Mouse (Mus musculus) stomach, embryonic 15.5 days (tissue): Measurements from ENCODE around the gene Olfr68. TPM values are rescaled to one million over a fixed set of nuclear protein-coding genes. Genes with fewer than 3 reads are reported as not detected.
"Not testable (repeated sequence)": the region's sequence is repeated elsewhere in the genome, so short reads cannot be mapped to it uniquely, and the experiment has no call there.

ENCODE experiments used
- ATAC-seq: fragments of 200-750 bp; cut with Nextera tagmentation; 2 replicates; pipeline ENCODE4 v1.8.0; 2017; ENCODE audit warnings: low read depth, moderate number of reproducible peaks, moderate TSS enrichment; ENCODE audit not compliant: insufficient read depth, low FRiP score
- H3K27ac ChIP-seq: fragments of 300-500 bp; sonication (generic); 2 replicates; pipeline ENCODE4 v1.5.1; 2015; ENCODE audit warnings: mild to moderate bottlenecking, inconsistent platforms
- H3K27me3 ChIP-seq: fragments of 300-500 bp; sonication (generic); replicated peaks from 2 replicates; pipeline ENCODE4 v1.6.1; 2015; ENCODE audit warnings: inconsistent platforms
- H3K36me3 ChIP-seq: fragments of 300-500 bp; sonication (generic); 2 replicates; pipeline ENCODE4 v1.6.1; 2015; ENCODE audit warnings: inconsistent platforms
- H3K4me1 ChIP-seq: fragments of 300-500 bp; sonication (generic); 2 replicates; pipeline ENCODE4 v1.6.1; 2015; ENCODE audit warnings: inconsistent platforms
- H3K4me2 ChIP-seq: fragments of 300-500 bp; sonication (generic); 2 replicates; pipeline ENCODE4 v1.6.1; 2015; ENCODE audit warnings: mild to moderate bottlenecking, inconsistent platforms
- H3K4me3 ChIP-seq: fragments of 300-500 bp; sonication (generic); replicated peaks from 2 replicates; pipeline ENCODE4 v1.5.1; 2015; ENCODE audit warnings: inconsistent platforms
- H3K9ac ChIP-seq: fragments of 300-500 bp; sonication (generic); 2 replicates; pipeline ENCODE4 v1.6.1; 2015; ENCODE audit warnings: inconsistent platforms
- H3K9me3 ChIP-seq: fragments of 300-500 bp; sonication (generic); 2 replicates; pipeline ENCODE4 v1.6.1; 2016; ENCODE audit warnings: inconsistent platforms
- WGBS: fragments of 180-500 bp; shearing (Covaris S2); methylation state at CpG from one replicate; pipeline ENCODE4 v1.1.7; 2015; 5-methylcytosine and 5-hydroxymethylcytosine counted together
- polyA plus RNA-seq: library from polyadenylated mRNA; unstranded; fragments of >200 nt; fragmentation: Nextera tagmentation; extraction: Ambion mirVana; gene quantifications from 2 replicates; pipeline ENCODE4 v1.2.1, GENCODE M21; 2015

The Olfr68 gene
- polyA plus RNA-seq, 1 experiment from 2014 or later = not detected

GRCm38 (mm10) chr7:103810296-103810695, 30.8 kb upstream of the Olfr68 start:
- no peaks in the 10 kb centered on the region for H3K27me3 ChIP-seq
- H3K4me2 ChIP-seq = no peak overlapping the region
- H3K9me3 ChIP-seq = no peaks in the 10 kb centered on the region
- H3K4me1 ChIP-seq = no peaks in the 10 kb centered on the region
- no peaks in the 10 kb centered on the region for H3K36me3 ChIP-seq
- H3K9ac ChIP-seq = no peak overlapping the region
- H3K27ac ChIP-seq = no peak overlapping the region
- H3K4me3 ChIP-seq = no peak overlapping the region
- no peak for ATAC-seq
- WGBS = 77% methylated on average over 1 of the region's 1 CpGs

- Histone ChIP-seq H3K36me3 (no peaks in the 10 kb centered on the region), H3K9me3 (no peaks in the 10 kb centered on the region), H3K9ac (no peak overlapping the region), H3K27ac (no peak overlapping the region), H3K4me3 (no peak overlapping the region), H3K4me2 (no peak overlapping the region), H3K4me1 (no peaks in the 10 kb centered on the region), H3K27me3 (no peaks in the 10 kb centered on the region)
- ATAC-seq = no peak
- 52% methylated on average over 1 of the region's 1 CpGs for WGBS
Measured at GRCm38 (mm10) chr7:103809801-103810155, 30.3 kb upstream of the Olfr68 start.

GRCm38 (mm10) chr7:103808971-103809800, 29.7 kb upstream of the Olfr68 start:
- no peaks in the 10 kb centered on the region for H3K27me3 ChIP-seq
- no peak overlapping the region for H3K4me2 ChIP-seq
- H3K4me1 ChIP-seq = no peaks in the 10 kb centered on the region
- no peak overlapping the region for H3K9ac ChIP-seq
- no peak overlapping the region for H3K27ac ChIP-seq
- ATAC-seq = no peak
- H3K9me3 ChIP-seq = no peaks in the 10 kb centered on the region
- 44% methylated on average over 5 of the region's 5 CpGs for WGBS
- H3K4me3 ChIP-seq = no peak overlapping the region
- no peaks in the 10 kb centered on the region for H3K36me3 ChIP-seq

- H3K4me2 ChIP-seq, H3K36me3 ChIP-seq, H3K4me3 ChIP-seq, ATAC-seq, H3K4me1 ChIP-seq, H3K9me3 ChIP-seq, H3K27me3 ChIP-seq, H3K9ac ChIP-seq, H3K27ac ChIP-seq: not testable (repeated sequence)
- WGBS = 64% methylated on average over 2 of the region's 2 CpGs
Measured at GRCm38 (mm10) chr7:103808120-103808519, 28.6 kb upstream of the Olfr68 start.

GRCm38 (mm10) chr7:103806856-103807255, 27.4 kb upstream of the Olfr68 start:
- WGBS = 58% methylated on average over 1 of the region's 1 CpGs
- Histone ChIP-seq H3K4me2 (no peak overlapping the region), H3K9ac (no peak overlapping the region), H3K9me3 (no peaks in the 10 kb centered on the region), H3K27ac (no peak overlapping the region), H3K36me3 (no peaks in the 10 kb centered on the region), H3K4me1 (no peaks in the 10 kb centered on the region), H3K4me3 (no peak overlapping the region), H3K27me3 (no peaks in the 10 kb centered on the region)
- no peak for ATAC-seq

GRCm38 (mm10) chr7:103792669-103793388, 13.3 kb upstream of the Olfr68 start:
- Histone ChIP-seq H3K4me2 (no peak overlapping the region), H3K4me3 (no peak overlapping the region), H3K4me1 (no peaks in the 10 kb centered on the region), H3K27ac (no peak overlapping the region), H3K9me3 (no peaks in the 10 kb centered on the region), H3K9ac (no peak overlapping the region), H3K27me3 (no peaks in the 10 kb centered on the region), H3K36me3 (no peaks in the 10 kb centered on the region)
- WGBS = 16% methylated on average over 4 of the region's 4 CpGs
- no peak for ATAC-seq

GRCm38 (mm10) chr7:103791721-103792120, 12.2 kb upstream of the Olfr68 start, which contains the start of gene Olfr67:
TSS of gene Olfr67 (minus strand) at chr7:103791821.
- Histone ChIP-seq H3K27me3 (no peaks in the 10 kb centered on the region), H3K4me2 (no peak within 1 kb of the TSS), H3K9ac (no peak within 1 kb of the TSS), H3K27ac (no peak within 1 kb of the TSS), H3K9me3 (no peaks in the 10 kb centered on the region), H3K4me3 (no peak within 1 kb of the TSS), H3K4me1 (no peaks in the 10 kb centered on the region), H3K36me3 (no peaks in the 10 kb centered on the region)
- 70% methylated on average over 3 of the region's 3 CpGs for whole genome bisulfite sequencing
- ATAC-seq = no peak

GRCm38 (mm10) chr7:103777652-103778051, 1.8 kb downstream of the Olfr68 start:
- not testable (repeated sequence) for H3K27ac ChIP-seq, H3K4me1 ChIP-seq, H3K9me3 ChIP-seq, H3K4me3 ChIP-seq, ATAC-seq, H3K27me3 ChIP-seq, H3K9ac ChIP-seq, H3K4me2 ChIP-seq, H3K36me3 ChIP-seq
- 81% methylated on average over 4 of the region's 4 CpGs for WGBS

GRCm38 (mm10) chr7:103771494-103771893, 8.0 kb downstream of the Olfr68 start, which contains the start of gene Olfr69:
TSS of gene Olfr69 (minus strand) at chr7:103771594.
- no peak within 1 kb of the TSS for H3K27ac ChIP-seq
- WGBS = 72% methylated on average over 2 of the region's 2 CpGs
- ATAC-seq = no peak
- H3K4me1 ChIP-seq = no peaks in the 10 kb centered on the region
- no peaks in the 10 kb centered on the region for H3K9me3 ChIP-seq
- H3K9ac ChIP-seq = no peak within 1 kb of the TSS
- H3K27me3 ChIP-seq = no peaks in the 10 kb centered on the region
- no peak within 1 kb of the TSS for H3K4me3 ChIP-seq
- H3K36me3 ChIP-seq = no peaks in the 10 kb centered on the region
- H3K4me2 ChIP-seq = no peak within 1 kb of the TSS

GRCm38 (mm10) chr7:103767687-103768086, 11.8 kb downstream of the Olfr68 start:
- H3K9ac ChIP-seq, H3K27ac ChIP-seq, H3K4me2 ChIP-seq, H3K36me3 ChIP-seq, H3K4me3 ChIP-seq, H3K4me1 ChIP-seq, H3K9me3 ChIP-seq, H3K27me3 ChIP-seq, ATAC-seq: not testable (repeated sequence)
- 78% methylated on average over 6 of the region's 6 CpGs for WGBS

- not testable (repeated sequence) for H3K36me3 ChIP-seq, H3K27ac ChIP-seq, H3K9ac ChIP-seq, H3K27me3 ChIP-seq, H3K4me3 ChIP-seq, H3K9me3 ChIP-seq, H3K4me1 ChIP-seq, ATAC-seq, H3K4me2 ChIP-seq
- 89% methylated on average over 6 of the region's 6 CpGs for WGBS
Measured at GRCm38 (mm10) chr7:103762212-103762611, 17.3 kb downstream of the Olfr68 start.

- H3K27ac ChIP-seq = no peak within 1 kb of the TSS
- H3K4me1 ChIP-seq = no peaks in the 10 kb centered on the region
- no peak within 1 kb of the TSS for H3K4me3 ChIP-seq
- no peaks in the 10 kb centered on the region for H3K36me3 ChIP-seq
- no peaks in the 10 kb centered on the region for H3K9me3 ChIP-seq
- no peak within 1 kb of the TSS for H3K4me2 ChIP-seq
- H3K9ac ChIP-seq = no peak within 1 kb of the TSS
- 40% methylated on average over 2 of the region's 2 CpGs for WGBS
- ATAC-seq = no peak
- no peaks in the 10 kb centered on the region for H3K27me3 ChIP-seq
Measured at GRCm38 (mm10) chr7:103757233-103757632, 22.3 kb downstream of the Olfr68 start, which contains the start of gene Olfr630. TSS of gene Olfr630 (minus strand) at chr7:103757333.
